Mouse (Mus musculus): ENCODE measurements around the gene Slc30a4. TPM values are rescaled to one million over a fixed set of nuclear protein-coding genes. Genes with fewer than 3 reads are reported as not detected.
A peak's percentile ranks its signal among the peaks of the same experiment; 100 is the strongest.

Gene Slc30a4
- 5.7 and 6.2 TPM in 2 replicates for polyA plus RNA-seq (2012; rRNA removed)

DNA sequence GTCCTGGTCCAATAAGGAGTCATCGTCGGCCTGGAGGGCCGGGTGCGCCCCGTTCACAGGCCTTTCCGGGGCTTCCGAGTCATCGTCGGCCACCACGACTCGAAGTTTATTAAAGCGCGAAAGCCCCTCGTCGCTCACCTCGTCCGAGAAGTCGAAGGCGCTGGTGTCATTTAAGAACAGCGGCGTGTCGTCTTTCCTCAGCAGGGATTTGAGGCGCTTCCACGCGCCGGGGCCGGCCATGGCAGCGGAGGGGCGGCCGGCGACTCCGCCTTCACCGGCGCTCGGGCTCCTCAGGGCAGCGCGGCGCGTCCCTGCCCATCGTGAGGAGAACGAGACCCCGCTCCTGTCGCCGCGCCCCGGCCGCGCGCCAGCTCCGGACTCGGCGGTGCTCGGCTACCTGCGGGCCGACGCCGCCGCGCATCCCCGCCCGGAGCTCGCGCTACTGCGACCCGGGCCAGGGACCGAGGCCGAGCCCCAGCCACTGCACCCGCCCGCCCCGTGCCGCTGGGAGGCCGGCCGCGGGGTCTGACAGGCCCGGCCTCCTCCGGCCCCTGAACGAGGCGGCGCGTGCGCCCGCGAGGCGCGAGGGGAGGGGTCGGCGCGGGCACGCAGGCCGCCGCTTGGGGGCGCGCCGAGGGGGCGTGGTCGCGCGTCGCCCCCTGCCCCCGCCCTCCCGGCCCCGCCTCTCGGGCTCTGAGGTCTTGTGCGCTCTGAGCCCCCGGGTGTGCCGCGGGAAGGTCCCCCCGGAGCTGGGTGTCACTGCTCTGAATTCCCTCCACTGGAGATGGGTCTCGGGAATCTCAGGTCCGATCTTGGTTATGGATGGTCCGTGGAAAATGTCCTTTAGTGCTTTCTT lies at the start of gene Slc30a4:
Gene Slc30a4, minus strand, starts transcription at position 483 of the 856 bp plus-strand sequence.
- Histone ChIP-seq H3K27me3 (replicated peaks; ENCODE audit: control insufficient read depth, insufficient read depth, low read length) (no peaks in the 10 kb centered on the region), H3K4me1 (ENCODE audit: control insufficient read depth, insufficient read depth, low read length) (no peaks in the 10 kb centered on the region; the same call in 1 of the 2 replicates), H3K4me3 (ENCODE audit: insufficient read depth, low read depth, low read length) (peak within 1 kb of the TSS; percentile 78), H3K36me3 (ENCODE audit: control insufficient read depth, insufficient read depth, low read length) (no peaks in the 10 kb centered on the region), H3K27ac (ENCODE audit: insufficient read depth, low read depth, low read length) (peak within 1 kb of the TSS; percentile 3; the same call in 1 of the 2 replicates)
- peak; percentile 84 for DNase-seq
- WGBS: under 1% methylated on average over 111 of the region's 111 CpGs
- TF ChIP-seq CTCF (conservative IDR thresholded peaks at IDR 0.05; ENCODE audit: insufficient read depth, insufficient read length, low read depth, low read length) (no peak), POLR2A (IDR thresholded peaks at IDR 0.05; ENCODE audit: low read depth, low read length) (no peak)

DNA sequence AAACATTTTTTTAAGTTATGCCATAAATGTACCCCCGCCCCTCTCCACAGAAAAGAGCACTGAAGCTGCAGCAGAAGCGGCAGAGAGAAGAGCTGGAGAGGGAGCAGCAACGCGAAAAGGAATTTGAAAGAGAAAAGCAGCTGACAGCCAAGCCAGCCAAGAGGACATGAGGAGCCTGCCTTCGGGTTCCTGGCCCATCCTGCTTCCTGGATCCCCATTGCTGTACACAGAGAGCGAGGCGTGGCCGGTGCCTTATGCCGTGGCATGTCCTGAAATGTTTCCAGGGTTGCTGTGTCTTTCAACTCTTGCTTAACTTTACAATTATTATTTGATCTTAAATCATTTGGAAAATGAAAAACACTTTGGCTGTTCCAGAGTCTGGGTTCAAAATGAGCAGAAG lies 44.0 kb upstream of the Slc30a4 start:
- H3K4me3 ChIP-seq (ENCODE audit: insufficient read depth, low read depth, low read length): no peak overlapping the region
- peaks cover 3% of the 10 kb centered on the region for H3K36me3 ChIP-seq (ENCODE audit: control insufficient read depth, insufficient read depth, low read length)
- peak overlapping the region; percentile 57; the same call in 1 of the 2 replicates for H3K27ac ChIP-seq (ENCODE audit: insufficient read depth, low read depth, low read length)
- WGBS: 70% methylated on average over 9 of the region's 9 CpGs
- DNase-seq: peak; percentile 28
- no peak for TF ChIP-seq POLR2A (IDR thresholded peaks at IDR 0.05; ENCODE audit: low read depth, low read length)
- TF ChIP-seq CTCF (conservative IDR thresholded peaks at IDR 0.05; ENCODE audit: insufficient read depth, insufficient read length, low read depth, low read length): no peak
- no peaks in the 10 kb centered on the region for H3K4me1 ChIP-seq (ENCODE audit: control insufficient read depth, insufficient read depth, low read length)
- no peaks in the 10 kb centered on the region for H3K27me3 ChIP-seq (replicated peaks; ENCODE audit: control insufficient read depth, insufficient read depth, low read length)

DNA sequence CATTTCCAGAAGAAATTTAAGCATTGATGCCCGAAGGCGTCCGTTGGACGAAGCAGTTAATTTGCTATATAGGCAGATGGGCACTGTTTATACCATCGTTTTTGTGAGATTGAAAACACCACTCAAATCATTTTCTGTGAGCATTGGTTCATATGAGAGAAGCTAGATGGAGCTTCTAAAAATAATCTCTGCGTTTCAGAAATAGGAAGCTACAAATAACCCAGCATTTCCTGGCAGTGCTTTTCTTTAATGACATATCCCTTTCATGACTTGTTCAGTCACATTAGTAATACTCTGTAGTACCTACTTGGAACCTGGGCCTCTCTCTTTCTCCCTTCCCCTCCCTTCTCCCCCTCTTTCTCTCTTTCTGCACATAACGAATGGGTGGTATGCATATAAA lies 36.6 kb upstream of the Slc30a4 start:
- Histone ChIP-seq H3K4me3 (ENCODE audit: insufficient read depth, low read depth, low read length) (peak overlapping the region; percentile 93), H3K27me3 (replicated peaks; ENCODE audit: control insufficient read depth, insufficient read depth, low read length) (no peaks in the 10 kb centered on the region), H3K4me1 (ENCODE audit: control insufficient read depth, insufficient read depth, low read length) (peaks cover 3% of the 10 kb centered on the region; the same call in 1 of the 2 replicates), H3K36me3 (ENCODE audit: control insufficient read depth, insufficient read depth, low read length) (no peaks in the 10 kb centered on the region), H3K27ac (ENCODE audit: insufficient read depth, low read depth, low read length) (peak overlapping the region; percentile 60; the same call in 1 of the 2 replicates)
- TF ChIP-seq POLR2A (IDR thresholded peaks at IDR 0.05; ENCODE audit: low read depth, low read length): no peak
- no peak for TF ChIP-seq CTCF (conservative IDR thresholded peaks at IDR 0.05; ENCODE audit: insufficient read depth, insufficient read length, low read depth, low read length)
- DNase-seq: no peak
- WGBS: 18% methylated on average over 7 of the region's 7 CpGs

- peak; percentile 96 for DNase-seq
- Histone ChIP-seq H3K4me3 (ENCODE audit: insufficient read depth, low read depth, low read length) (peak within 1 kb of the TSS; percentile 93), H3K36me3 (ENCODE audit: control insufficient read depth, insufficient read depth, low read length) (no peaks in the 10 kb centered on the region), H3K27me3 (replicated peaks; ENCODE audit: control insufficient read depth, insufficient read depth, low read length) (no peaks in the 10 kb centered on the region), H3K27ac (ENCODE audit: insufficient read depth, low read depth, low read length) (peak within 1 kb of the TSS; percentile 60), H3K4me1 (ENCODE audit: control insufficient read depth, insufficient read depth, low read length) (peaks cover 3% of the 10 kb centered on the region; the same call in 1 of the 2 replicates)
- TF ChIP-seq CTCF (conservative IDR thresholded peaks at IDR 0.05; ENCODE audit: insufficient read depth, insufficient read length, low read depth, low read length): no peak
- peak; percentile 76 for TF ChIP-seq POLR2A (IDR thresholded peaks at IDR 0.05; ENCODE audit: low read depth, low read length)
- WGBS: 1% methylated on average over 54 of the region's 59 CpGs
These were observed 35.7 kb upstream of the Slc30a4 start, which contains the start of gene Bloc1s6 for GRCm38 (mm10) chr2:122737894-122738830. Bloc1s6 (plus strand) TSS chr2:122738503.

DNA sequence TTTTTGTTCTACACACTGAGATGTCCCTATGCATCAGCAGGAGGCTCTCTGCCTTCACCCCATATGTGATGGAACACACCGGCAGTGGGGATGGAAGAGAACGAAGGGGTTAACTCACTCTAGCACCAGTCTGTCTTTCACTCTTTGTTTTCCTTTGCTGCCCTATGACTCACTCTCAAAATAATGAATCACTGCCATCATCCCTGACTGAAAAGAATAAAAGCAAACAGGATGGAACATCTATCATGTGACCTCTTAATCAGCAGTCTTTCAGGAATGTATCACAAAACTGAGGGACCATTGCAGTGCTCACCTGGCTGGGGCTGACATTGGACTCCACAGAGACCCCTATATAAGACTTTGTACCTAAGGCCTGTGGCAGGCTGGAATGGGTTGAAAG lies 29.0 kb upstream of the Slc30a4 start:
- TF ChIP-seq CTCF (conservative IDR thresholded peaks at IDR 0.05; ENCODE audit: insufficient read depth, insufficient read length, low read depth, low read length) (no peak), POLR2A (IDR thresholded peaks at IDR 0.05; ENCODE audit: low read depth, low read length) (no peak)
- no peaks in the 10 kb centered on the region; the same call in 1 of the 2 replicates for H3K27me3 ChIP-seq (replicated peaks; ENCODE audit: control insufficient read depth, insufficient read depth, low read length)
- WGBS: 64% methylated on average over 2 of the region's 2 CpGs
- H3K4me1 ChIP-seq (ENCODE audit: control insufficient read depth, insufficient read depth, low read length): no peaks in the 10 kb centered on the region
- H3K4me3 ChIP-seq (ENCODE audit: insufficient read depth, low read depth, low read length): no peak overlapping the region
- no peak overlapping the region for H3K27ac ChIP-seq (ENCODE audit: insufficient read depth, low read depth, low read length)
- no peaks in the 10 kb centered on the region for H3K36me3 ChIP-seq (ENCODE audit: control insufficient read depth, insufficient read depth, low read length)
- DNase-seq: no peak

GRCm38 (mm10) chr2:122725604-122726003 lies 23.1 kb upstream of the Slc30a4 start:
- TF ChIP-seq CTCF (conservative IDR thresholded peaks at IDR 0.05; ENCODE audit: insufficient read depth, insufficient read length, low read depth, low read length): peak; percentile 70
- no peak for TF ChIP-seq POLR2A (IDR thresholded peaks at IDR 0.05; ENCODE audit: low read depth, low read length)
- Histone ChIP-seq H3K27me3 (replicated peaks; ENCODE audit: control insufficient read depth, insufficient read depth, low read length) (no peaks in the 10 kb centered on the region; the same call in 1 of the 2 replicates), H3K36me3 (ENCODE audit: control insufficient read depth, insufficient read depth, low read length) (no peaks in the 10 kb centered on the region), H3K4me1 (ENCODE audit: control insufficient read depth, insufficient read depth, low read length) (no peaks in the 10 kb centered on the region), H3K4me3 (ENCODE audit: insufficient read depth, low read depth, low read length) (no peak overlapping the region), H3K27ac (ENCODE audit: insufficient read depth, low read depth, low read length) (no peak overlapping the region)
- WGBS: 57% methylated on average over 10 of the region's 10 CpGs
- DNase-seq: peak; percentile 34

Data from kidney, adult 2 months (tissue).